Mouse (Mus musculus): Measurements from ENCODE around the gene Vsnl1. TPM values are rescaled to one million over a fixed set of nuclear protein-coding genes. Genes with fewer than 3 reads are reported as not detected.

Gene Vsnl1
- total RNA-seq, 2 experiments from 2014 or later, result 408 to 421 TPM

DNA sequence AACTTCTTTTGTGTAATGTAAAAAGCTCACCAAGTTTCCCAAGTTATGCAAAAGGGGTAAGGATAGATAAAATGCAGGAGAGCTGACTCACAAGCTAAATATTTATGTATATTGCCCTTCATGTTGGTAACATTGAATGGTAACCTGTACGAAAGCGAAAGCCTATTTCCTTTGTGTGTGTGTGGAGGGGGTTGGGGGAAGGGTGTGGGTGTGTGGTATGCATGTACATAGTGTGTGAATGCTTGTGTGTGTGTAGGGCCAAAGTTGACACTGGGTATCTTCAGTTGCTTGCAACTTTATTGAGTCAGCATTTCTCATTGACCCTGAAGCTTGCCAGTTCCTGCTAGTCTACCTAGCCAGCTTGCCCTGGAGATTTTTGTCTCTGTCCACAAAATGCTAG, 154.8 kb downstream of the Vsnl1 start:
- no peak for DNase-seq (ENCODE audit: extremely low spot score in 1 of 2, low spot score in 1 of 2)

DNA sequence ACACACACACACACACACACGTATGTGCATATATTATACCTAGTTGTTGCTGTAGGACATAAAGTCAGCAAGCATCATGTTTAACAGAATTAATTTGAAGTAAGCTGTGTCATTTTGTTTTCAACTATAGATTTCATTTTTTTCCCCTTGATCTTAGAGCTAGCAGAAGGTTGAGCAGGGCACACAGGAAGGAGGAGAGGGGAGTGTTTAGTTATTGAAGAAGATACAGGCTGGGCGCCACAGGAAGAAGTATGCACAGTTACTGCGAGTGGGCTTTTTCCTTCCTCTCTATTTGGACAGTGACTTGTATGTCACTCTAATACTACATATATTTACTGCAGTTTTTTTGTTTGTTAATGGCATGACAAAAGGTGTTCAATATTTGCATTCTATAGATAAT, 156.5 kb downstream of the Vsnl1 start:
- no peak for DNase-seq (ENCODE audit: extremely low spot score in 1 of 2, low spot score in 1 of 2)

DNA sequence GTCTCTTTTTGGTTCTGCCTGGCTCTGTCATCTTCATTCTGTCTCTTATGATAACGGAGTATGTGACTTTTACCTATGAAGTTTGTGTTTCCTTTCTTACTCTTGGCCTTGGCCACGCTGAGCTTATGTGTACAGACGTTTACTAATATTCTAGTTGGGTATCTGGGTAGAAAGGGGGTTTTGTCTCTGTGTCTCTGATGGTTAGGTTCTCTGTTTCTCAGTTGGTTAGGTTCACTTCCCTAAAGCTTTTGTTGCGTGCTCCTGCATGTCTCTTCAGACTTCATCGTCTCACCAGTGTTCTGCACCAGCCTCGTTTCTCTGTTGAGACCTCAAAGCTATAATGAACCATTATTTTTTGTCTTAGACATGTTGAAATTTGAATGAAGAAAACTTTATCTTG, 159.2 kb downstream of the Vsnl1 start:
- no peak for DNase-seq (ENCODE audit: extremely low spot score in 1 of 2, low spot score in 1 of 2)

- no peak for DNase-seq (ENCODE audit: extremely low spot score in 1 of 2, low spot score in 1 of 2)
Measured at GRCm38 (mm10) chr12:11276632-11277031, 159.8 kb downstream of the Vsnl1 start.

Small RNA genes within 50 kb of the gene (microRNA-seq; reads per million reads assigned to microRNA genes)
- 0 reads per million in 2 experiments for gene Mir7675

Other genes with a start within 250 kb of the Vsnl1 start
- gene Msgn1, start 227.6 kb downstream of the Vsnl1 start, total RNA-seq (2021), result not detected
- 1 to 10 TPM; 1.7 to 3.0 TPM for gene Gen1, start 170.8 kb downstream of the Vsnl1 start, total RNA-seq (2021)
- 10 to 100 TPM; 23.9 to 30.1 TPM for gene Smc6, start 170.7 kb downstream of the Vsnl1 start, total RNA-seq (2021)
- gene Rad51ap2, start 19.5 kb upstream of the Vsnl1 start, total RNA-seq (2021), result 1 to 10 TPM in 1 of 2 experiments, under 1 TPM in 1; 0.39 to 1.1 TPM